Mouse (Mus musculus) thymus, postnatal 0 days (tissue): ENCODE data around the gene Arhgef2. TPM values are rescaled to one million over a fixed set of nuclear protein-coding genes. Genes with fewer than 3 reads are reported as not detected.

Experiments used
- DNase-seq: peaks from one replicate; pipeline ENCODE4 v3.0.0-alpha.2; 2015; ENCODE audit warnings: low spot score
- polyA plus RNA-seq: library from polyadenylated mRNA; unstranded; fragments of >200 nt; fragmentation: Nextera tagmentation; extraction: Ambion mirVana; gene quantifications from 2 replicates; pipeline ENCODE4 v1.2.1, GENCODE M21; 2015

The Arhgef2 gene
- polyA plus RNA-seq, 1 experiment from 2014 or later = 94.5 TPM

- peak; percentile 26 for DNase-seq
These were observed 58.3 kb downstream of the Arhgef2 start for GRCm38 (mm10) chr3:88664095-88664494.

GRCm38 (mm10) chr3:88677399-88677798, 71.6 kb downstream of the Arhgef2 start:
- DNase-seq = peak; percentile 77

GRCm38 (mm10) chr3:88683814-88684213, 78.0 kb downstream of the Arhgef2 start:
- no peak for DNase-seq

GRCm38 (mm10) chr3:88684236-88684979, 78.6 kb downstream of the Arhgef2 start:
- no peak for DNase-seq

- peak; percentile 98 for DNase-seq
These were observed 79.5 kb downstream of the Arhgef2 start, which contains the start of gene Khdc4 for GRCm38 (mm10) chr3:88684980-88685941. Khdc4 (plus strand) TSS chr3:88685803.

GRCm38 (mm10) chr3:88685958-88686451, 80.2 kb downstream of the Arhgef2 start:
- peak; percentile 44 for DNase-seq

- DNase-seq = no peak
These were observed 81.2 kb downstream of the Arhgef2 start for GRCm38 (mm10) chr3:88686734-88687611.

GRCm38 (mm10) chr3:88689079-88689478, 83.3 kb downstream of the Arhgef2 start:
- no peak for DNase-seq

- DNase-seq = no peak
These were observed 89.8 kb downstream of the Arhgef2 start for GRCm38 (mm10) chr3:88695545-88695944.

Other genes starting within 250 kb of the Arhgef2 start
- 0.49 and 0.56 TPM in 2 replicates for gene Paqr6, start 241.4 kb upstream of the Arhgef2 start, polyA plus RNA-seq
- gene Bglap3, start 233.2 kb upstream of the Arhgef2 start, polyA plus RNA-seq = 2.6 TPM in 2 replicates
- 0.83 and 1.1 TPM in 2 replicates for gene Bglap2, start 227.3 kb upstream of the Arhgef2 start, polyA plus RNA-seq
- gene Bglap, start 221.5 kb upstream of the Arhgef2 start, polyA plus RNA-seq = 0.80 and 1.2 TPM in 2 replicates
- 144 and 151 TPM in 2 replicates for gene Pmf1, start 195.6 kb upstream of the Arhgef2 start, polyA plus RNA-seq
- 9.6 and 12.3 TPM in 2 replicates for gene Slc25a44, start 180.8 kb upstream of the Arhgef2 start, polyA plus RNA-seq
- 14.6 and 15.1 TPM in 2 replicates for gene Sema4a, start 144.8 kb upstream of the Arhgef2 start, polyA plus RNA-seq
- gene Lmna, start 96.0 kb upstream of the Arhgef2 start, polyA plus RNA-seq = 40.6 and 43.8 TPM in 2 replicates
- gene Mex3a, start 73.6 kb upstream of the Arhgef2 start, polyA plus RNA-seq = 8.1 and 10.3 TPM in 2 replicates
- gene Rab25, start 57.7 kb upstream of the Arhgef2 start, polyA plus RNA-seq = 2.7 and 3.5 TPM in 2 replicates
- 150 and 153 TPM in 2 replicates for gene Lamtor2, start 52.9 kb upstream of the Arhgef2 start, polyA plus RNA-seq
- gene Ubqln4, start 52.2 kb upstream of the Arhgef2 start, polyA plus RNA-seq = 14.6 and 16.2 TPM in 2 replicates
- gene Ssr2, start 30.1 kb upstream of the Arhgef2 start, polyA plus RNA-seq = 206 and 212 TPM in 2 replicates
- not detected in 2 replicates for gene Rxfp4, start 47.2 kb downstream of the Arhgef2 start, polyA plus RNA-seq
- gene Khdc4, start 79.8 kb downstream of the Arhgef2 start, polyA plus RNA-seq = 69.4 and 75.2 TPM in 2 replicates
- gene Rit1, start 110.9 kb downstream of the Arhgef2 start, polyA plus RNA-seq = 55.5 and 55.6 TPM in 2 replicates
- 1.7 TPM in 2 replicates for gene Syt11, start 169.2 kb downstream of the Arhgef2 start, polyA plus RNA-seq
- gene Gon4l, start 229.3 kb downstream of the Arhgef2 start, polyA plus RNA-seq = 6.4 and 7.2 TPM in 2 replicates